Mouse (Mus musculus) embryo, embryonic 11 days (tissue): ENCODE measurements around the gene Gm12830.

Experiments
- DNase-seq: peaks from one replicate; pipeline ENCODE4 v3.0.0-alpha.2; 2015

Gene Gm12830

DNA sequence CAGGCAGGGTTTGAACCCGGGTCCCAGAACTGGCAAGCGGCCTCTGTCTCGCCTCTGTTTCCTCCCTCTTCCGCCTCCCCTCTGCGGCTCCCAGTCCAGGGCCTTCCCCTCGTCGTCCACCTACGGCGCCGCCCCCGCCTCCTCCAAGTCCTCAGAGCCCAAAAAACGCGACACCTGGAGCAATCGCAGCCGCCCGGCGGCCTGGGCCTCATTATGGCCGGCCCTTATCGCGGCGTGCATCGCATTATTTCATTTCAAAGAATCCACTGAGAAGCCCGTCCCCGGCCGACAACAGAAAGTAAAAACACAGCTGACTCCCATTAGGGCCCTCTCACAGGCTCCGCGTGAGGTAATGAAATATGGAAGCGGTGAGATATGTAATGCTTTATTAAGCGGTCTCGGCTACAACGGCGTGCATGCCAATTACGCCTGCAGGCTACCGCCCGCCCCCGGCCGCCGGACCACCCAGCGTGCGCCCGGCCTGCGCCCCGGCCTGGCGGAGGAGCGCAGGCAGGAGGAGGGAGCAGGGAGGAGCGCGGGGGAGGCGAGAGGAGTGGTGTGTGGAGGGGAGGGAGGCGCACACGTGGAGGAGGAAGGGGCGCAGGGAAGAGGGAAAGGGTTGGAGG lies at the start of gene Gm12830:
Gene Gm12830 (plus strand): TSS at position 156 of the 626 bp plus-strand sequence.
- DNase-seq = peak; percentile 94

- no peak for DNase-seq
These were observed 48.2 kb upstream of the Gm12830 start for GRCm38 (mm10) chr4:114773316-114773715.

DNA sequence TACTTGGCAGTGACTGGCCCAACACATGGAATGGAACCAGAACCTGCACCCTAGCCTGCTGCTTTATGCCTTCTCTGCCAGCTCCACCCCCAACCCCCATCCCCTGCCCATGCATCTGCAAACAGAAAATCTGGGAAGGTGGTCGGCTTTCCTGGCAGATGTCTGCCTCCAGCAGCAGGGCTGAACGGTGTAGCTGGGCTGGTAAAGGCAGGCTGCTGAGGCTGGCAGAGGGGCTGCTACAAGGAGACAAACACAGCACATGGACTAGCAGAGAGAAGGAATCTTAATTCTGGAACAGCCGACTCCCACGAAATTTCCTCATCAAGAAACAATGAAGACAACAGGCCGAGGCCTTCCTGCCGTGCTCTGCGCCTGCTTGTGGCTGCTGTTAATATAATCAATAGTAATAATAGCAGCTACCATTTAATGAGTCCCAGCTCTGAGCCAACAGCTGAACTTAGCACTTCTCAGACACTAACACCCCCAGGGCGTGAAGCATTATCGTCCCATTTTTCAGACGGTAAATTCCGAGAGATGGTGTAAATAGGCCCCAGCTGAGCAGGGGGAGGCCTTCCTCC lies 43.8 kb upstream of the Gm12830 start:
- no peak for DNase-seq

- peak; percentile 21 for DNase-seq
These were observed 42.6 kb upstream of the Gm12830 start for GRCm38 (mm10) chr4:114778716-114779474.

- peak; percentile 70 for DNase-seq
These were observed 42.1 kb upstream of the Gm12830 start for GRCm38 (mm10) chr4:114779475-114779757.

DNA sequence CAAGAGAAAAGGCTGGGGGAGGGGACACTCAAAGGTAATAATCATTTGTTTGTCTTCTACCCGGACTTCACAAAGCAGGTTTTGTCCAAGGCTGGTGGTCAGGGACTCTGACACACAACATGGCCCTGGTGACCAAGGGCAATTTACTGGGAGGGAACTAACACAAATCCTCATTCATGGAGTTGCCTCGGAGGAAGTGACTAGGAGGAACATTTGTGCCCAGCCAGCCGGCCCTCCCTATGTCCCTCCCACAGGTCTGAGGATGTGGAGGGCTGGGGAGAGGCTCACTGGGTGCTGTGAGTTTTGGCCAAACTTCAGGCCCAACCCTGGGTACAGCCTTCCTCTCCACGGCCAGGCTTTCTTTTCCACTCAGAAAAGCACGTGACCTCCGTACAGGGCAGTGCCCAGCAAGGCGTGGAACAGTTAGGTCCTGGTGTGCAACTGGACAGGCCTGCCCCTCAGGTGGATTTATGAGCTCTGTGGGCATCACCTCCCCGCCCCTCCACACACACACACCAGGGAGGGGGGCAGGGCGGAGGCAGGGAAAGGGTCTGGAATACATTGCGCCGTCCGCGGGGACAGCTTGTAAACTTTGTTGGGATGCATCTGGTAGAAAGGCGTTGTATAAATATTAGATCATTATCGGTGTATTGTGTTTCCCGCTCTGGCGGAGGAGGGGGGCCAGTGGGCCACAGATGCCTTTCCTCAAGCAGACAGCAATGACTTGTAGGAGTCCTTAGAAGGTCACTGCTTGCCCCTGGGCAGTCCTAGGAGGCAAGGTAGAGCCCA lies 41.6 kb upstream of the Gm12830 start:
- peak; percentile 57 for DNase-seq

- DNase-seq = no peak
These were observed 38.7 kb upstream of the Gm12830 start for GRCm38 (mm10) chr4:114782851-114783250.

DNA sequence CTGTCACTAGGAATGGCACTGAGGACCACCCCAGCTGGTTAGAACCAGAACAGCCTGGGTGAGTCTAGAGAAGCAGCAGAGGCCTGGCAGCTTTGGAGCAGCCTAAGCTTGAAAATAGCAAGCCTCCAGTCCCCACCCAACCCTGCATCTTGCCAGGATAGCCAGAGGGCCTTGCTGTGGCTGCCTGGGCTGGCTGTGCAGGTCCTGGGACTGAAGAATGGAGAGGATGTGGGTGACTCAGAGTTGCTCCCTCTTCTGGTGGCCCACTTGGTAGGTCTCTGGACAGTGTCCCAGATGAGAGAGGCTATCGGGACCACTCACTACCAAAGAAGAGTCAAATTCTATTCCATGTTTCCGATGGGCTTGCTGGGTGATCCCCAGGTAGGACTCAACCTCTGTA lies 36.8 kb upstream of the Gm12830 start:
- no peak for DNase-seq

DNA sequence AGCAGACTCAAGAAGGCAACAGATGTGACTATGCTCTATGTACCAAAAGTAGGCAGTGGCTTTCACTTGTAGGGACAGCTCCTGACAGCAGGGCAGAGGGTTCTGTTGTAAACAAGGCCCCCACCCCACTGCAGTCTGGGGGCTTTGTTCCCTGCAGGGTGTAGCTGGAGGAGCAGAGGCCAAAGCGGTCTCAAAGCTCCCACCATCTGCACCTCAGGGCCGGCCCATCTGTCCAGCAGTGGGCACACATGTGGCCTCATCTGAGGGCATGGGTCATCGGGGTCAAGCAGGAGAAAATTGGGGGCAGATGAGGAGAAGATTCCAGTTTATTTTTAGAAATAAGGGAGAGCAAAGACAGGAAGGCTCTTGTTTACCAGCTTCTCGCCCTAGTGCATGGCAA lies 32.7 kb upstream of the Gm12830 start:
- no peak for DNase-seq

DNA sequence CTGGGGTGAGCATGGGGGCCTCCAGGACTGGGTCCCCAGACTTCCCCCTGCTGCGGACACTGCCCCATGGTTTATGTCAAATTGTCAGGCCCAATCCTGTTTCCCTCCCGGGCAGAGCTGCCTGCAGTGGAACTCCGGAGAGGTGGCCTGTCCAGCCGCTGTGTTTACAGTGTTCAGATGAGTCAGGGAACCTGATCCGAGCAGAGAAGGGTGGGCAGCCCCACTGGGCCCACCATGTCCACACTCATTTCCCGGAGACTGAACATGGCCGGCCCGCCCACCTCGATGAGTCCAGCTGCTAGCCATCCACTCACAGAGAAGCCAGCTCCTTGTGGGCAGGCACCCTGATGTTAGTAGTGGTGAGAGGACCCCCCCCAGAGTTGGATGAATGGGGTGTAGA lies 29.9 kb upstream of the Gm12830 start:
- DNase-seq = no peak

DNA sequence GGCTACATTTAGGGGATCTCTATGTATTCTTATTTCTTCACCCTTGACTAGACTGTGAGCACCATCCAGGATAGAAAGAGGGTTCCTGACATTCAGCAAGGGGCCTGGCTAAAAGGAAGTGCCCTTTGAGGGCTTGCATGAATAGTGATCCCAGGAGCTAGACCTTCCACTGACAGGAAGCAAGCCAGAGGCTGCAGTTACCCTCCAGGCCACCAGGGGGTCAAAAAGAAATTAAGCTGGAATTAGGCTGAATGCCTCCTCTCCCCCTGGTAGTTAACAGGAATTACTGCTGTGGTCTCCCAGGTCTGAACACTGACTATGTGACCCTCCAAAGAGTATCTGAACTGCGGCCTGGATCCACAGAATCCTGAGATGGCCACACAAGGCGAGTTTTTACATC lies 27.7 kb upstream of the Gm12830 start:
- no peak for DNase-seq

DNA sequence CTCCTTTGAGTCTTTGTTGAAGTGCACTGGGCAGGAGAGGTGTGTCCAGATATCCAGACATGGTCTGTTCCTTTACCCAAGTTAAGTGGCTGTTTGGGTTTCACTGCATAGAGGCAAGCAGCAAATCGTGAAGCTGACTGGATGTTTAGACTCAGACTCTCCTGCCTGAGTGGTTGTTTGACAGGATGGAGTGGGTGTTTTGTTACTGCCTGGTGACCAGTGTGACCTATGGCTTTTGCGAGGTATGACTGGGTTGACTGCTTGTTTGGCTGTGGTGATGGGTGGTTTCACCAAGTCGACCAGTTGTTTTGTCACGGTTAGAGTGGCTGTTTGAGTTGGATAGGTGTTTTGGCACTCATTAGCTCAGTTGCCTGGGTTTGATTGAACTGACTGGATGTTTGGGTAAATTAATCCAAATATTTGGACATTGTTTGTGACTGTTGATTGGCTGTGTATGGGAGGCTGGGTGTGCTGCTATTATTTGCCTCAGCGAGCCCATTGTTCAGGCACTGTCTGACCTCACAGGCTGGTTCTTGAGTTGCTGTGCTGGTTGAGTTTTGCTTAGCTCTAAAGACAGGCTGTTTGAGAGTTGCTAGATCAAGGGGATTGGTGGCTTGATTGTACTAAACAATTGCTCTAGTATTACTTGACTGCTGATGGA lies 24.1 kb upstream of the Gm12830 start:
- no peak for DNase-seq

GRCm38 (mm10) chr4:114798041-114798624 lies 23.4 kb upstream of the Gm12830 start:
- no peak for DNase-seq

- DNase-seq = no peak
These were observed 17.4 kb upstream of the Gm12830 start for GRCm38 (mm10) chr4:114804096-114804495.

DNA sequence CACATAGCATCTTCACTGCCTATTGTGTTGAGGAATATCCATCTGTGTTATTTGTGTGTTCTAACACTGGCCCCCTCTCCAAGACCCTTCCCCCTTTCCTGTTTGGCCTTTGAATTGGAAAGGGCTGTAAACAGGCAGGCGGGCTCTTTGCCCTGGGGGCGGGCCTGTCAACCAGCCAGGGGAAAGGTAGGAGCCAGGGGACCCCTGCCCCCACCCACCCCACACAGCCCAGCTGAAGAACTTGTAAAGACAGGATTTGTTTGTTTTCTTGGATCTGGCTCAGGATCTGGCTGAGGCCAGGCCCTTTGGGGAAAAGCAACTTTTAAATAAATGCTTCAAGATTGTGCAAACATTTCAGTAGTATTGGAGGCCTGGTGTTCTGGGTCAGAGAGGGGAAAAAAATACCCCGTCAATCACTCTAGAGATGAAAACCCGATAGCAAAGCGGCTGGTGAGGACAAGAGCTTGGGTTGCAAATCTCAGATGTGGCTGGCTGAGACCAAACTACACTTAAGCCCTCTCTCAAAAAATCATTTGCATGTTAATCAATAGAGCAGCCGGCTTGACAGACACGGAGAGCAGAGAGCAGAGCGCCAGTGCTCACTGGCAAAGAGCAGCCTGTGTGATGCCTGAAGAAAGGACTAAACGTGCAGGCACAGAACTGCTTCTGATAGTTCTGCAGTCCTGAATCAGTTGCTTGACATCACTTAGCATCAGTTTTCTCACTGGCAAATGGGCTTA lies 2.4 kb upstream of the Gm12830 start:
- DNase-seq = peak; percentile 58

- DNase-seq = no peak
These were observed 13.5 kb downstream of the Gm12830 start for GRCm38 (mm10) chr4:114834770-114835581.

- no peak for DNase-seq
These were observed 19.9 kb downstream of the Gm12830 start for GRCm38 (mm10) chr4:114841336-114841920.

GRCm38 (mm10) chr4:114842376-114842960 lies 20.9 kb downstream of the Gm12830 start:
- DNase-seq = peak; percentile 77

DNA sequence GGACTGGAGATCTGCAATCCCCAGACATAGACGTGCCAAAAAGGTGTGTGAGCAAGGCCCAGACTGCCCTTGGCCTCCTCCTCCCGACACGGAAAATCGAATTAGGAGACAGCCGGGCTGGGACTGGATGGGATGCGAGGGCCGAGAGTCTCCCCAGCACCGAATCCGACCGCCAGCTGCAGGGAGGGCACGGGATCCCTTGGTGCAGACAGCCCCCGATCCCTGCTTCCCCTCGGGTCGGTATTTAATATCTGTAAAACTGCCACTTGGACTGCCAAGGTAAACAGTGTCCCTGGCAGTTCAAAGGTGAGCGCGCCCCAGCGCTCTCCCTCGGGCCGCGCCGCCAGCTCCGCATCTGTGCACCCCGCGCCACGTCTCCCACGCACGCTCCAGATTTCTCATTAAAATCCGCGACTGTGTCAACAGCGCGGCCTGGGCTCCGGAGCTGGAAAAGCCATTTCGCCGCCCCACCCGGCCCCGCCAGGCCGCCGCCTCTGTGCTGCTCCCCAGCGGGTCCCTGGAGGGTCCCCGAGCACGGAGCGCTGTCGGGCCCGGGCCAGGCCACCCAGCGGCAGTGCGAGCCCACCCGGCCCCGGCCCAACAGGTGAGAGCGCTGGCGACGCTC lies 21.7 kb downstream of the Gm12830 start:
- DNase-seq = peak; percentile 63

DNA sequence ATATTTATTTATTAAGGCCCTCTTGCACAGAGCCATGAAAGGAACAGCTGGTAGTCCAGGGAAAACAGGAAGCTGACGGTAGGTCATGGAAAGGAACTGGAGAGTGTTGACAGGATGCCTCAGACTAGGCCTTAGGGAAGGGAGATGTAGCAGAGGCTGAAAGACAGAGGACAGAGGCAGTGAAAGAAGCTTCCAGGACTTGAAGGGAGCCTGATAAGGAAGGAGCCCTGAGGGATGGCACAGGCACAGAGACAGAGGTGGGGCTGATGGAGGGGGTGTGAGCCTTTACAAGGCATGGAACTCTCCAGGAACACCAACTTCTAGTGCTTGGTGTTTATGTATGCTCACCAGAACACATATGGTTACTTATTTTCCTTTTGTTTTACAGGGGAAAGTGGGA lies 23.1 kb downstream of the Gm12830 start:
- no peak for DNase-seq
